Mouse (Mus musculus) embryonic facial prominence, embryonic 15.5 days (tissue): ENCODE measurements around the gene Zfp61. TPM values are rescaled to one million over a fixed set of nuclear protein-coding genes. Genes with fewer than 3 reads are reported as not detected.
"Not testable (repeated sequence)": the region's sequence is repeated elsewhere in the genome, so short reads cannot be mapped to it uniquely, and the experiment has no call there.

ENCODE experiments used
- ATAC-seq: fragments of 200-750 bp; cut with Nextera tagmentation; 2 replicates; pipeline ENCODE4 v1.8.0; 2017; ENCODE audit warnings: low read depth, moderate TSS enrichment; ENCODE audit not compliant: insufficient number of reproducible peaks, low FRiP score, low TSS enrichment
- H3K27ac ChIP-seq: fragments of 300-500 bp; sonication (generic); replicated peaks from 2 replicates; pipeline ENCODE4 v1.5.1; 2015; ENCODE audit warnings: mild to moderate bottlenecking, inconsistent platforms
- H3K27me3 ChIP-seq: fragments of 300-500 bp; sonication (generic); 2 replicates; pipeline ENCODE4 v1.6.1; 2015; ENCODE audit warnings: inconsistent platforms
- H3K36me3 ChIP-seq: fragments of 300-500 bp; sonication (generic); 2 replicates; pipeline ENCODE4 v1.6.1; 2015; ENCODE audit warnings: mild to moderate bottlenecking, inconsistent platforms
- H3K4me1 ChIP-seq: fragments of 300-500 bp; sonication (generic); 2 replicates; pipeline ENCODE4 v1.6.1; 2015; ENCODE audit warnings: inconsistent platforms
- H3K4me2 ChIP-seq: fragments of 300-500 bp; sonication (generic); replicated peaks from 2 replicates; pipeline ENCODE4 v1.6.1; 2015; ENCODE audit warnings: mild to moderate bottlenecking, inconsistent platforms
- H3K4me3 ChIP-seq: fragments of 300-500 bp; sonication (generic); replicated peaks from 2 replicates; pipeline ENCODE4 v1.5.1; 2015; ENCODE audit warnings: mild to moderate bottlenecking, inconsistent platforms
- H3K9ac ChIP-seq: fragments of 300-500 bp; sonication (generic); 2 replicates; pipeline ENCODE4 v1.6.1; 2015; ENCODE audit warnings: inconsistent platforms
- H3K9me3 ChIP-seq: fragments of 300-500 bp; sonication (generic); replicated peaks from 2 replicates; pipeline ENCODE4 v1.6.1; 2016; ENCODE audit warnings: inconsistent platforms
- WGBS: fragments of 180-500 bp; shearing (Covaris S2); methylation state at CpG from one replicate; pipeline ENCODE4 v1.1.7; 2015; 5-methylcytosine and 5-hydroxymethylcytosine counted together
- polyA plus RNA-seq: library from polyadenylated mRNA; unstranded; fragments of >200 nt; fragmentation: Nextera tagmentation; extraction: Ambion mirVana; gene quantifications from 2 replicates; pipeline ENCODE4 v1.2.1, GENCODE M21; 2015

Zfp61 gene
- polyA plus RNA-seq, 1 experiment from 2014 or later, result 41.6 TPM

- not testable (repeated sequence) for H3K9me3 ChIP-seq, H3K27me3 ChIP-seq, H3K9ac ChIP-seq, H3K27ac ChIP-seq, H3K4me2 ChIP-seq, ATAC-seq, H3K4me3 ChIP-seq, H3K4me1 ChIP-seq
- WGBS, result 84% methylated on average over 3 of the region's 3 CpGs
- H3K36me3 ChIP-seq, result peaks cover 28% of the 10 kb centered on the region
These were observed 22.3 kb downstream of the Zfp61 start for GRCm38 (mm10) chr7:24278771-24279170.

GRCm38 (mm10) chr7:24274456-24274855 lies 26.6 kb downstream of the Zfp61 start:
- no peak overlapping the region for H3K4me2 ChIP-seq
- H3K9me3 ChIP-seq, result no peaks in the 10 kb centered on the region
- H3K36me3 ChIP-seq, result peaks cover 40% of the 10 kb centered on the region
- H3K4me1 ChIP-seq, result peaks cover 5% of the 10 kb centered on the region
- H3K9ac ChIP-seq, result no peak overlapping the region
- 97% methylated on average over 4 of the region's 4 CpGs for WGBS
- no peaks in the 10 kb centered on the region for H3K27me3 ChIP-seq
- no peak for ATAC-seq
- H3K4me3 ChIP-seq, result no peak overlapping the region
- H3K27ac ChIP-seq, result no peak overlapping the region

GRCm38 (mm10) chr7:24271191-24271590 lies 29.8 kb downstream of the Zfp61 start:
- no peak overlapping the region for H3K27ac ChIP-seq
- H3K36me3 ChIP-seq, result peaks cover 37% of the 10 kb centered on the region
- 93% methylated on average over 6 of the region's 6 CpGs for WGBS
- H3K4me1 ChIP-seq, result peaks cover 5% of the 10 kb centered on the region
- no peak overlapping the region for H3K4me2 ChIP-seq
- H3K4me3 ChIP-seq, result no peak overlapping the region
- no peaks in the 10 kb centered on the region for H3K9me3 ChIP-seq
- no peak for ATAC-seq
- no peaks in the 10 kb centered on the region for H3K27me3 ChIP-seq
- no peak overlapping the region for H3K9ac ChIP-seq

GRCm38 (mm10) chr7:24270288-24270672 lies 30.8 kb downstream of the Zfp61 start, which contains the start of gene Zfp93:
TSS of gene Zfp93 (plus strand) at chr7:24270420.
- H3K36me3 ChIP-seq, result peaks cover 28% of the 10 kb centered on the region
- no peaks in the 10 kb centered on the region for H3K9me3 ChIP-seq
- peaks cover 5% of the 10 kb centered on the region for H3K4me1 ChIP-seq
- H3K4me2 ChIP-seq, result peak within 1 kb of the TSS; percentile 78
- H3K4me3 ChIP-seq, result peak within 1 kb of the TSS; percentile 78
- ATAC-seq, result peak; percentile 89
- peak within 1 kb of the TSS; percentile 82 for H3K27ac ChIP-seq
- peak within 1 kb of the TSS; percentile 72 for H3K9ac ChIP-seq
- WGBS, result under 1% methylated on average over 12 of the region's 12 CpGs
- H3K27me3 ChIP-seq, result no peaks in the 10 kb centered on the region

- H3K36me3 ChIP-seq, result peaks cover 22% of the 10 kb centered on the region
- WGBS, result 28% methylated on average over 7 of the region's 7 CpGs
- no peak overlapping the region for H3K27ac ChIP-seq
- peaks cover 5% of the 10 kb centered on the region for H3K4me1 ChIP-seq
- peak overlapping the region; percentile 78 for H3K4me3 ChIP-seq
- peak overlapping the region; percentile 78 for H3K4me2 ChIP-seq
- ATAC-seq, result peak; percentile 18; the same call in 1 of the 2 replicates
- no peaks in the 10 kb centered on the region for H3K9me3 ChIP-seq
- H3K9ac ChIP-seq, result peak overlapping the region; percentile 72
- no peaks in the 10 kb centered on the region for H3K27me3 ChIP-seq
These were observed 31.3 kb downstream of the Zfp61 start for GRCm38 (mm10) chr7:24269667-24270287.

- Histone ChIP-seq H3K36me3 (peaks cover 17% of the 10 kb centered on the region), H3K9ac (no peak overlapping the region), H3K27me3 (no peaks in the 10 kb centered on the region), H3K9me3 (no peaks in the 10 kb centered on the region), H3K4me3 (no peak overlapping the region), H3K4me2 (no peak overlapping the region), H3K27ac (no peak overlapping the region), H3K4me1 (peaks cover 5% of the 10 kb centered on the region)
- WGBS, result 80% methylated on average over 3 of the region's 3 CpGs
- no peak for ATAC-seq
These were observed 31.8 kb downstream of the Zfp61 start for GRCm38 (mm10) chr7:24269256-24269655.

- Histone ChIP-seq H3K27ac (no peak overlapping the region), H3K4me2 (no peak overlapping the region), H3K9me3 (no peaks in the 10 kb centered on the region), H3K4me3 (no peak overlapping the region), H3K27me3 (no peaks in the 10 kb centered on the region), H3K36me3 (peaks cover 9% of the 10 kb centered on the region; the same call in 1 of the 2 replicates), H3K9ac (no peak overlapping the region), H3K4me1 (peaks cover 5% of the 10 kb centered on the region)
- WGBS, result 70% methylated on average over 24 of the region's 24 CpGs
- ATAC-seq, result no peak
These were observed 32.6 kb downstream of the Zfp61 start for GRCm38 (mm10) chr7:24268176-24269155.

- Histone ChIP-seq H3K36me3 (peaks cover 23% of the 10 kb centered on the region), H3K9me3 (no peaks in the 10 kb centered on the region), H3K4me2 (no peak overlapping the region), H3K9ac (no peak overlapping the region), H3K4me1 (peaks cover 4% of the 10 kb centered on the region; the same call in 1 of the 2 replicates), H3K27ac (no peak overlapping the region), H3K27me3 (no peaks in the 10 kb centered on the region), H3K4me3 (no peak overlapping the region)
- ATAC-seq, result no peak
- 90% methylated on average over 4 of the region's 4 CpGs for WGBS
These were observed 41.1 kb downstream of the Zfp61 start for GRCm38 (mm10) chr7:24260000-24260312.

GRCm38 (mm10) chr7:24259306-24259999 lies 41.6 kb downstream of the Zfp61 start:
- Histone ChIP-seq H3K9me3 (no peaks in the 10 kb centered on the region), H3K9ac (no peak overlapping the region), H3K4me3 (no peak overlapping the region), H3K36me3 (peaks cover 23% of the 10 kb centered on the region), H3K27ac (no peak overlapping the region), H3K4me2 (no peak overlapping the region), H3K27me3 (no peaks in the 10 kb centered on the region), H3K4me1 (peaks cover 4% of the 10 kb centered on the region; the same call in 1 of the 2 replicates)
- WGBS, result 90% methylated on average over 13 of the region's 13 CpGs
- no peak for ATAC-seq

GRCm38 (mm10) chr7:24254633-24255474 lies 46.2 kb downstream of the Zfp61 start, which contains the start of gene Zfp108:
TSS of gene Zfp108 (plus strand) at chr7:24254794.
- peak; percentile 86 for ATAC-seq
- H3K9me3 ChIP-seq, result no peaks in the 10 kb centered on the region
- peak within 1 kb of the TSS; percentile 58 for H3K9ac ChIP-seq
- no peak within 1 kb of the TSS for H3K27ac ChIP-seq
- peaks cover 8% of the 10 kb centered on the region; the same call in 1 of the 2 replicates for H3K4me1 ChIP-seq
- no peaks in the 10 kb centered on the region for H3K27me3 ChIP-seq
- peak within 1 kb of the TSS; percentile 58 for H3K4me2 ChIP-seq
- peaks cover 3% of the 10 kb centered on the region for H3K36me3 ChIP-seq
- 13% methylated on average over 21 of the region's 21 CpGs for WGBS
- H3K4me3 ChIP-seq, result peak within 1 kb of the TSS; percentile 63
